Mouse (Mus musculus): Measurements from ENCODE around the gene Gm11060. TPM values are rescaled to one million over a fixed set of nuclear protein-coding genes. Genes with fewer than 3 reads are reported as not detected.

Gm11060 gene
- polyA plus RNA-seq, 1 experiment from 2014 or later = not detected

GRCm38 (mm10) chr2:105131061-105131810 is 39.4 kb downstream of the Gm11060 start:
- Histone ChIP-seq H3K9me3 (replicated peaks; ENCODE audit: control insufficient read depth, low read length) (no peaks in the 10 kb centered on the region), H3K9ac (ENCODE audit: low read length) (no peak overlapping the region), H3K36me3 (ENCODE audit: control insufficient read depth, insufficient read depth, low read length) (no peaks in the 10 kb centered on the region), H3K4me1 (ENCODE audit: control insufficient read depth, insufficient read depth, low read length) (no peaks in the 10 kb centered on the region; the same call in 1 of the 2 replicates), H3K4me3 (ENCODE audit: low read depth, low read length) (no peak overlapping the region), H3K27ac (ENCODE audit: low read depth, low read length) (no peak overlapping the region), H3K27me3 (replicated peaks; ENCODE audit: control insufficient read depth, insufficient read depth, low read length) (peaks cover 97% of the 10 kb centered on the region), H3K4me2 (ENCODE audit: low read length) (no peak overlapping the region)
- WGBS = 3% methylated on average over 12 of the region's 12 CpGs
- DNase-seq (ENCODE audit: low spot score) = no peak
- no peak for ATAC-seq

GRCm38 (mm10) chr2:105131811-105132100 is 39.9 kb downstream of the Gm11060 start:
- H3K9me3 ChIP-seq (replicated peaks; ENCODE audit: control insufficient read depth, low read length) = no peaks in the 10 kb centered on the region
- H3K4me3 ChIP-seq (ENCODE audit: low read depth, low read length) = no peak overlapping the region
- H3K27me3 ChIP-seq (replicated peaks; ENCODE audit: control insufficient read depth, insufficient read depth, low read length) = peaks cover 97% of the 10 kb centered on the region
- H3K36me3 ChIP-seq (ENCODE audit: control insufficient read depth, insufficient read depth, low read length) = no peaks in the 10 kb centered on the region
- no peak overlapping the region for H3K27ac ChIP-seq (ENCODE audit: low read depth, low read length)
- H3K9ac ChIP-seq (ENCODE audit: low read length) = no peak overlapping the region
- no peak overlapping the region for H3K4me2 ChIP-seq (ENCODE audit: low read length)
- ATAC-seq (no peak), DNase-seq (ENCODE audit: low spot score) (no peak)
- H3K4me1 ChIP-seq (ENCODE audit: control insufficient read depth, insufficient read depth, low read length) = no peaks in the 10 kb centered on the region; the same call in 1 of the 2 replicates
- 6% methylated on average over 2 of the region's 2 CpGs for WGBS

GRCm38 (mm10) chr2:105132300-105132699 is 40.5 kb downstream of the Gm11060 start:
- Histone ChIP-seq H3K4me2 (ENCODE audit: low read length) (no peak overlapping the region), H3K27me3 (replicated peaks; ENCODE audit: control insufficient read depth, insufficient read depth, low read length) (peaks cover 96% of the 10 kb centered on the region), H3K4me3 (ENCODE audit: low read depth, low read length) (no peak overlapping the region), H3K36me3 (ENCODE audit: control insufficient read depth, insufficient read depth, low read length) (no peaks in the 10 kb centered on the region), H3K9me3 (replicated peaks; ENCODE audit: control insufficient read depth, low read length) (no peaks in the 10 kb centered on the region), H3K4me1 (ENCODE audit: control insufficient read depth, insufficient read depth, low read length) (no peaks in the 10 kb centered on the region; the same call in 1 of the 2 replicates), H3K27ac (ENCODE audit: low read depth, low read length) (no peak overlapping the region), H3K9ac (ENCODE audit: low read length) (no peak overlapping the region)
- WGBS = under 1% methylated on average over 16 of the region's 17 CpGs
- DNase-seq (ENCODE audit: low spot score) (no peak), ATAC-seq (no peak)

GRCm38 (mm10) chr2:105132933-105133795 is 41.3 kb downstream of the Gm11060 start:
- H3K9me3 ChIP-seq (replicated peaks; ENCODE audit: control insufficient read depth, low read length) = no peaks in the 10 kb centered on the region
- no peak overlapping the region for H3K4me2 ChIP-seq (ENCODE audit: low read length)
- H3K36me3 ChIP-seq (ENCODE audit: control insufficient read depth, insufficient read depth, low read length) = no peaks in the 10 kb centered on the region
- no peak for DNase-seq (ENCODE audit: low spot score)
- peaks cover 94% of the 10 kb centered on the region for H3K27me3 ChIP-seq (replicated peaks; ENCODE audit: control insufficient read depth, insufficient read depth, low read length)
- H3K9ac ChIP-seq (ENCODE audit: low read length) = no peak overlapping the region
- WGBS = 1% methylated on average over 43 of the region's 43 CpGs
- H3K4me3 ChIP-seq (ENCODE audit: low read depth, low read length) = no peak overlapping the region
- no peak for ATAC-seq
- H3K27ac ChIP-seq (ENCODE audit: low read depth, low read length) = no peak overlapping the region
- no peaks in the 10 kb centered on the region for H3K4me1 ChIP-seq (ENCODE audit: control insufficient read depth, insufficient read depth, low read length)

GRCm38 (mm10) chr2:105134296-105134695 is 42.5 kb downstream of the Gm11060 start:
- Histone ChIP-seq H3K4me3 (ENCODE audit: low read depth, low read length) (no peak overlapping the region), H3K4me2 (ENCODE audit: low read length) (peak overlapping the region; percentile 12; the same call in 1 of the 2 replicates), H3K9me3 (replicated peaks; ENCODE audit: control insufficient read depth, low read length) (no peaks in the 10 kb centered on the region), H3K4me1 (ENCODE audit: control insufficient read depth, insufficient read depth, low read length) (no peaks in the 10 kb centered on the region), H3K9ac (ENCODE audit: low read length) (no peak overlapping the region), H3K27ac (ENCODE audit: low read depth, low read length) (no peak overlapping the region), H3K27me3 (replicated peaks; ENCODE audit: control insufficient read depth, insufficient read depth, low read length) (peaks cover 86% of the 10 kb centered on the region), H3K36me3 (ENCODE audit: control insufficient read depth, insufficient read depth, low read length) (no peaks in the 10 kb centered on the region)
- peak; percentile 55 for DNase-seq (ENCODE audit: low spot score)
- peak; percentile 64; the same call in 1 of the 2 replicates for ATAC-seq
- 1% methylated on average over 19 of the region's 19 CpGs for WGBS

GRCm38 (mm10) chr2:105139471-105139870 is 47.7 kb downstream of the Gm11060 start:
- no peak overlapping the region for H3K9ac ChIP-seq (ENCODE audit: low read length)
- H3K27ac ChIP-seq (ENCODE audit: low read depth, low read length) = no peak overlapping the region
- WGBS = 80% methylated on average over 7 of the region's 7 CpGs
- ATAC-seq (no peak), DNase-seq (ENCODE audit: low spot score) (no peak)
- H3K4me3 ChIP-seq (ENCODE audit: low read depth, low read length) = no peak overlapping the region
- no peak overlapping the region for H3K4me2 ChIP-seq (ENCODE audit: low read length)
- peaks cover 42% of the 10 kb centered on the region for H3K27me3 ChIP-seq (replicated peaks; ENCODE audit: control insufficient read depth, insufficient read depth, low read length)
- no peaks in the 10 kb centered on the region for H3K9me3 ChIP-seq (replicated peaks; ENCODE audit: control insufficient read depth, low read length)
- H3K36me3 ChIP-seq (ENCODE audit: control insufficient read depth, insufficient read depth, low read length) = no peaks in the 10 kb centered on the region
- no peaks in the 10 kb centered on the region for H3K4me1 ChIP-seq (ENCODE audit: control insufficient read depth, insufficient read depth, low read length)

GRCm38 (mm10) chr2:105141371-105141770 is 49.6 kb downstream of the Gm11060 start:
- H3K9ac ChIP-seq (ENCODE audit: low read length) = no peak overlapping the region
- DNase-seq (ENCODE audit: low spot score) (no peak), ATAC-seq (no peak)
- H3K9me3 ChIP-seq (replicated peaks; ENCODE audit: control insufficient read depth, low read length) = no peaks in the 10 kb centered on the region
- no peak overlapping the region for H3K4me3 ChIP-seq (ENCODE audit: low read depth, low read length)
- H3K36me3 ChIP-seq (ENCODE audit: control insufficient read depth, insufficient read depth, low read length) = no peaks in the 10 kb centered on the region
- no peak overlapping the region for H3K4me2 ChIP-seq (ENCODE audit: low read length)
- H3K27ac ChIP-seq (ENCODE audit: low read depth, low read length) = no peak overlapping the region
- H3K4me1 ChIP-seq (ENCODE audit: control insufficient read depth, insufficient read depth, low read length) = no peaks in the 10 kb centered on the region
- WGBS = 22% methylated on average over 7 of the region's 7 CpGs
- H3K27me3 ChIP-seq (replicated peaks; ENCODE audit: control insufficient read depth, insufficient read depth, low read length) = peaks cover 23% of the 10 kb centered on the region
